Mouse (Mus musculus) liver, adult 2 months (tissue): Measurements from ENCODE around the gene Coq10a.

Source experiments
- CTCF ChIP-seq: fragments of 200-500 bp; IDR thresholded peaks from 2 replicates; pipeline ENCODE4 v1.5.1; 2011; ENCODE audit warnings: low read depth, low read length, control low read depth
- POLR2A ChIP-seq: fragments of 200-500 bp; IDR thresholded peaks from 2 replicates; pipeline ENCODE4 v1.6.1; 2011; ENCODE audit warnings: low read length, control low read depth; ENCODE audit not compliant: insufficient read depth; ENCODE audit errors: extremely low read depth

GRCm38 (mm10) chr10:128413076-128413475 lies 44.3 kb upstream of the Coq10a start:
- TF ChIP-seq CTCF (no peak), POLR2A (no peak)
